Mouse (Mus musculus): ENCODE data around the gene Gm20831.
"Not testable (repeated sequence)": the region's sequence is repeated elsewhere in the genome, so short reads cannot be mapped to it uniquely, and the experiment has no call there.

Gene Gm20831

GRCm38 (mm10) chrY:17874441-17874840 lies at the start of gene Gm20831, which contains the start of gene Gm20772:
Gm20831 (plus strand) TSS chrY:17874741.
Gm20772 (plus strand) TSS chrY:17874741.
- DNase-seq: not testable (repeated sequence)

DNA sequence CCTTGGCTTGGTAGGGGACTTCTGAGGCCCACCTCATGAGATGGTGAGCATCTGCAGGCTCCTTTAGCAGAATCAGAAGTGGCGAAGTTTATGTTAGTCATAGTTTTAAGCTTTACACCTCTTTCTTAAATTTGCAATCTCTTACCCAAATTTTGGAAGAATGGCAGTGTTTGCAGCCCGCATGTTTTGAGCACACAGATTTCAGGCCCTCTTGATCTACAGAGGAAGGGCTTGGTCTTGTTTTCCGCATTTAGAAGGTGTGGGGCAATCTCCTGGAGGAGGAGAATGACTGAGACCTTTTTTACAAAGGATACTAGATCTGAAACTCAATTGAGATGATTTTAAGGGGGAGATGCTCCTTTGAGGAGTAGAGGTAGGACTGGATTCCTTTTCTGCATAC lies 28.4 kb upstream of the Gm20831 start, which contains the start of gene Gm21904:
Gene Gm21904, minus strand, starts transcription at position 101 of the 400 bp plus-strand sequence.
- not testable (repeated sequence) for DNase-seq

GRCm38 (mm10) chrY:17937230-17937629 lies 62.7 kb downstream of the Gm20831 start, which contains the start of gene Srsy:
Srsy (minus strand) TSS chrY:17937330.
- not testable (repeated sequence) for DNase-seq
